Mouse (Mus musculus): ENCODE measurements at regions not wholly inside any gene's neighbourhood (a gene's known extent, or its start where the extent isn't known, plus 50 kb on each side); places are given as distances from the start of the nearest gene placed in this dataset.
A peak's percentile ranks its signal among the peaks of the same experiment; 100 is the strongest.

GRCm38 (mm10) chr19:30289721-30290120 is 57.0 kb downstream of the Mbl2 start:
- DNase-seq (ENCODE audit: low read depth, low spot score): no peak

DNA sequence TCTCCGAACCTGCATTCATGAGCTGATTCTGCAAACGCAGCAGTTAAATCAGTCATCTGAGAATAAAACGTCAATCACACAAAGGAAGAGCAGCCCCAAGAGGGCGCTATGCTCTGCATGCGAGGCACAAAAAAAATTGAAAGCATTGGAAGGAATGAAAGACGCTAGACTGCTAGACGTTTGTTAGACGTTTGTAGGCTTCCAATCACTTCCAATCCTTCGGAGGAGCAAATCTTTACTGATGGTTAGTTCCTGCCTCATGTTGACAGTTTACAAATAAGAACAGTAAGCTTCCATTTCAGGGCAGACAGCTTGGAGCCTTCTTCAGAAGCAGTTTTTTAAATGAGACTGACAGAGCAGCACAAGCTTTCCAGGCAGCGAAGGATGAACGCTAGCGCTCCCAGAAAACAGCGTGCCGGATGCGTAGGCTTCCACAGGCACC is 62.5 kb downstream of the Mbl2 start:
- peak; percentile 22 for DNase-seq (ENCODE audit: low read depth, low spot score)

DNA sequence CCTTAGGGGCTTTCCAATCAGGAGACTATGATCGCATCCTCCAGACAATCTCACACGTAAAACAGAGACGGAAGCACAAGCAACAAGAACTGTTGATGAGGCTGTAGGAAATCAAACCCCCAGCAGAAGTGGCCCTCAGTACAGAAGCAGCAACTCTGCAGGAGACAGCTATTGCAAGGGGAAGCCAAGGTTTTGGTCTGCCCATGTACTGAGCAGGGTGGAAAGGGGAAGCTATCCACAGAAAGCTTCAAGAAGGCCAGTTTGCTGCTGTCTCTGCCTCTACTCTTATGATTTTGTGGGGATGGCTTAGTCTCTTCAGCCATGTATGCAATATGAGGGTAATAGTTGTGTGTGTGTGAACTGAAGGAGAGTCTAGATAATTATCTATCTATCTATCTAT is 63.3 kb downstream of the Mbl2 start:
- no peak for DNase-seq (ENCODE audit: low read depth, low spot score)

DNA sequence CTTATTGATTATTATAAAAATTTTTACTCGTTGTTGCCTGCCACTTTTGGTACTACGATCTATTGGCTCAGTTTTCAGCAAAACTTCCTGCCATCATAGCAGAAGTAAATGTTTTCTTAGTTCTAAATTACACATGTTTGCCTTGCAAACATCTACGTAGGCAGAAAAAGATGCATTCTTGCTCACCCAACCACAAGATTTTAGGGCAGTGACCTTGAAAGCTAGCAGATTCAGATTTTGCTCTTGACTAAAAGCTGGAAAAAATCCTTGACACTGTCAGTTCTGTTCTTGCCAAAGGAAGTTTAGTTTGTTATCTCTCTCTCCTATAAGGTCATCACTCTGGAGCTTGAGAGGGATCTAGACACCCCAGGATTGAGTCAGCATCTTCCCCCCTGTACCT is 66.8 kb downstream of the Mbl2 start:
- DNase-seq (ENCODE audit: low read depth, low spot score): no peak

DNA sequence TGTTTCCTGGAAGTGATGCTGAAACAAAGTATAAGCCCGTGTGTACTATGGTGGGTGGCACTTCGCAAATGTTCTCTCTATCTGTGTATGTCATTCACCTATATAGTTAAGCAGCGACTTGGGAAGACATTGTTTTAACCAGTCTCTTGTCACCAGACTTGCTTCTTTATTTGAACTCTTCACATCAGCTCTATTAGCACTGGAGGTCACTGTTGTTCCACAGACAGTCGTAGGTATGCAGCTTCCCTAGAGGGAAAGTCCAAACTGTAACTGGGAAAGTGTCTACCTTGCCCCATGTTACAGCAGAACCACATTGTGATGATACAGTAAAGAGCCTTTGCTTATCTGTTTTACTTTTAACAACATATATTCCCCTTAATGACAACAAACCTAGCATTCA is 69.5 kb downstream of the Mbl2 start:
- no peak for DNase-seq (ENCODE audit: low read depth, low spot score)

- DNase-seq (ENCODE audit: low read depth, low spot score): no peak
Measured at GRCm38 (mm10) chr19:30306379-30306778, 73.6 kb downstream of the Mbl2 start.

GRCm38 (mm10) chr19:30306919-30307318 is 74.2 kb downstream of the Mbl2 start:
- DNase-seq (ENCODE audit: low read depth, low spot score): no peak

DNA sequence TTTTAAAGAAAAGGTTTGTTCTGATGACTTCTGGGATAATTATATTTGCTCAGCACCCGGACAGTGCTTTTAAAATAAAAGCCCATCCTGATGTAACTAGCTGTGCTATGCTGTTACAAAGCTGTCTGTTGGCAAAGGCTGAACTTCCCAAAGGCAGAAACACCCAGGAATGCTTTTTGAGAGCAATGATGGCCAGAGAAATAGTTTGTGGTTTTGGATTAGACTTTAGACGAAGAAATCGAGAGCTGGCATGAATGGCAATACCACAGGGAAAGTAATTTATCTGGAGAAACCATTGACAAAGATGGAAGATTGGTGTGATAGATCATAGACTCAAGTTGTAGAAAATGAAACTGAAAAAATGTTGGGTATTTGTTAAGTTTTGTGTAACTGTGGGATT is 84.6 kb downstream of the Mbl2 start:
- DNase-seq (ENCODE audit: low read depth, low spot score): no peak

GRCm38 (mm10) chr19:30327693-30328092 is 95.0 kb downstream of the Mbl2 start:
- no peak for DNase-seq (ENCODE audit: low read depth, low spot score)

DNA sequence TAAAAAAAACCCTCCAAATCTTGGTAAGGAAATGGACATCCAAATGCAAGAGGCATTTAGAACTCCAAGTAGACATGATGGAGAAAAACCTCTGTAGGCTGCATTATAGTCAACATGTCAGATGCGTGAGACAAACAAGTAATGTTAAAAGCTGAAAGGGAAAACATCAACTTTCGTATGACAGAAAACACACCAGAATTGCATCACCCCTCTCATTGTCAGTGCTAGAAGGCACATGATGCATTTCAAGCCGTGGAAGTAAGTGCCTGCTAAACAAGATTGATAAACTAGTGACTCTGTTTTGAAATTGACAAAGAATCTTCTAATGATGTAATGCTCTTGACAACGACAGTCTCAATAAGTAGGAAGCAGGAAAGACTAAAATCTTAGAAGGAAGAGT is 96.1 kb downstream of the Mbl2 start:
- no peak for DNase-seq (ENCODE audit: low read depth, low spot score)

- DNase-seq (ENCODE audit: low read depth, low spot score): no peak
Measured at GRCm38 (mm10) chr19:30330792-30331191, 98.0 kb downstream of the Mbl2 start.

GRCm38 (mm10) chr19:30331850-30332249 is 99.1 kb downstream of the Mbl2 start:
- DNase-seq (ENCODE audit: low read depth, low spot score): no peak

DNA sequence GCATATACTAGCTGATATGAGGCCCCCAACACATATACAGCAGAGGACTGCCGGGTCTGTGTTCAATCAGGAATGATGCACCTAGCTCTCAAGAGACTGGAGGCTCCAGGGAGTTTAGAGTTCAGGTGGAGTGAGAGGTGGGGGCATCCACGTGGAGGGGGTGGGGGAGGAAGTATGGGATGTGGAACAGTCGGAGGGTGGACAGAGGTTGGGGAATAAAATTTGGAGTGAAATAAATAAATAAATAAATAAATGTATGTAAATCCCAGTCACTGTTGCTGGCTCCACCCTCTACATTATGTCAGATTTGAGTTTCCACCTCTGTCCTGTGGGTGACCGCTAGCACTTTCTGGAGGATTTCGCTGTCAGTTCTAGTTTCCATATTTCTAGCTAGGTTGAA is 111.7 kb downstream of the Mbl2 start:
- no peak for DNase-seq (ENCODE audit: low read depth, low spot score)

DNA sequence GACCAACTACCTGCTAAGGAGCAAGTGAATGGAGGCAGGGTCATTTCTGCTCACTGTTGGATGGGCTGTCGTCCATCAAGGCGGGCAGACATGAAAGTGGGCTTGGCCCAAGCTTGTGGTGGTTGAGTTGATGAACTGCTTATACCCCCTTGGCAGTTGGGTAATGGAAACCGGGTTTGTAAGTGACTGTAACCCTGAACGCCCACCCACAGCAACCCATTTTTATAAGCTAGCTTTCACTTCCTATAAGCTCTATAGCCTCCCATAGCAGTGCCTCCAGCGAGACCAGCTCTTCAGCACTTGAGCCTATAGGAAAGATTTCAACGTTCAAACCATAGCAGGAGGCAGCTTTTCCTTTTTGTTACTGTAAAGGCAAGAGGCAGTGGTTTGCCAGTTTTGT is 116.2 kb downstream of the Mbl2 start:
- no peak for DNase-seq (ENCODE audit: low read depth, low spot score)

DNA sequence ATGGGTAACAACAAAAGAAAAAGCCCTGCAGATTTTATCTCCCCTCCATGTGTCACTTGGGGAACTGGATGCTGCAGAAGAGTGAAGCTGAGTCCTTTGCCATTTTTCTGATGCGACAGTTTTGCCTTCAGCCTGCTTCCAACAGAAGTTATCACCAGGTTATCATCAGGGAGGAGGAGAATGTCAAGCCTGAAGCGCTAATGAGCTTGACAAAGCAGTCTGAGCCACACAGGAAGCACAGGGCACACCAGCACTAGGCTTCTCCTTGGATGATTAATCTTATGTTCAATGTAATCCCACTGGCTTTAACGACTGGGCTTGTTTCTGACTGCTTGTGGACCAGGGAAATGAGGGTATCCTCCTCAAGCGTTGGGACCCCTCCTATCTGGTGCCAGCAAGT is 122.2 kb downstream of the Mbl2 start:
- no peak for DNase-seq (ENCODE audit: low read depth, low spot score)

DNA sequence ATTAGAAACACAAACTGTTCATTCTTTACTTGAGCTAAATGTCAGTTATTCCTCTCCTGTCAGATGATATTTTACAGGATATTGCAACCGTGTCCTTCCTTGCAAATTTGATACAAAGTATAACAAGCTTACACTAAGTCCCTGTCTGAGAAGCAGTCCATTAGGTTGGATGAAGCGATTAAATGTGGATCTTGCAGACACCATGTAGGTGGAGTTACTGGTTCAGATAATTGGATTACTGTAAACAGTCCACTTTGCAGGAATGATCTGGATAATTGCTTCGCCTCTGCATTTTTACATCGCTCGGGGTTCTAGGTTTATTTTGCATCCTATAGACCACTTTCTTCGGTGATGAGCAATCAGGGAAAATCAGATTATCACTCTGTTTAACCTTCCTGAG is 126.2 kb downstream of the Mbl2 start:
- no peak for DNase-seq (ENCODE audit: low read depth, low spot score)

GRCm38 (mm10) chr19:30371901-30372300 is 139.2 kb downstream of the Mbl2 start:
- no peak for DNase-seq (ENCODE audit: low read depth, low spot score)

DNA sequence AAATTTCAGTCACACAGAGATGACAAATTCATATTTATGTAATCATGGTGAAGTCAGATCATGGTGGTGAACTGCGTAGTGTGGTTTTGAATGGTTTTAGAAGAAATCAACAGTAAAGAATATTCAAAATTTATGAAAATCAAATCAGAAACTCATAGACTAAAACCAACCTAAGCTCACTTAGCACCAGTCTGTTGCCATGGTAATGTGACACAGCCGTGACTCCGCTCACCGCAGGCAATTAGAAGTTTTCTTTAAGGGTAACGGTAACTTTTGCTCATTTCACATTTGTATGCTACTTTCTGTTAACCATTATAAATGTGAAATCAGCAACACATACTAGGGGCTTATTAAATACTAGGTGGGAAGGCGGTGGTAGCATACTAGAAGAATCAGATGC is 147.0 kb downstream of the Mbl2 start:
- no peak for DNase-seq (ENCODE audit: low read depth, low spot score)

DNA sequence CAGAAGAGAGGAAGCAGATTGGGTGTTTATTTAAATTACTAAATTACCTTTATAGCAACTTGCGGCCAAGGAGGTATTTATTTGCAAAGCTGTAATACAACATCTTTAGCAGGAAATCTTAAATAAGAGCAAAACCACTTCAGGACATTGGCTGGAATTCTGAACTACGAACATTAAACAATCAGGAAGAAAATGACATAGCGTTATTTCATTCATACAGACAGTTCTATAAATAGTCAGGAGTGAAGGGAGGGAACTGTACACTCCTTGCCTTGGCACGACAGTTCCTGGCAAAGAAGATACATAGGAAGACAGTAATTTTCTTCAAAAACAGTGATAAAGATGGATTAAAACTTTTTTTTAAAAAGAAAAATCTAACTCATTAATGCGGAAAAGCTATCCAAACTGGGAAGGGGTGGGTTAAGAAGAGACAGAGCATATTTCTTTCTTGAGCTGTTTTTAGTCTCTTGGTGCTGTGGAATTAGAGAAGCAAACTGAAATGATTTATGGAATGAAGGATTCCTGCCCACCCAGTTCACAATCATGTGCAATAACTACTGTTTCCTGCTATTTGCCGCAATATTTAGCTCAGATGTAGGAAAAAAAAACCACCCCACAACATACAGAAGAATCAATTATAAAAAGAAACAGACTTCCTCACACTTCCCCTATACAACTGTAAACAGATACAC is 147.9 kb downstream of the Mbl2 start:
- no peak for DNase-seq (ENCODE audit: low read depth, low spot score)

GRCm38 (mm10) chr19:30393791-30394190 is 155.7 kb downstream of the Dkk1 start:
- DNase-seq (ENCODE audit: low read depth, low spot score): no peak

DNA sequence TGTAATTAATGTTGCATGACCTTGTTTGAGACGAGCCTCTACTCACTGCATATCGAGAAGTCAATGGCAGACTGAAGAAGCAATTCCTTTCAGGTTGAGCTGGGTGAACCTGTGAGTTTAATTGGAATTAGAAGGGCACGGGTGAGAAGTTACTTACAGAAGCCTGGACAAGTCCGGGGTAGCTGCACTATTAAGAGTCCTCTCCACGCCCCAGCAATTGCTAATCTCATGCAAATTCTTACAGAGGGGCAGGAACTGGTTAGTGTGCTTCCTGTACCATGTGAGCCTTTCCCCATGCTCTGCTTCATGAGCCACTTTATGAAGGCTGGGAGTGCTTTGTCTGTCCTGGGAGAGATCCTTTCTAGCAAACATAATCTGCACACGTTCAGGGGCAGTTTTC is 142.5 kb downstream of the Dkk1 start:
- DNase-seq (ENCODE audit: low read depth, low spot score): no peak

DNA sequence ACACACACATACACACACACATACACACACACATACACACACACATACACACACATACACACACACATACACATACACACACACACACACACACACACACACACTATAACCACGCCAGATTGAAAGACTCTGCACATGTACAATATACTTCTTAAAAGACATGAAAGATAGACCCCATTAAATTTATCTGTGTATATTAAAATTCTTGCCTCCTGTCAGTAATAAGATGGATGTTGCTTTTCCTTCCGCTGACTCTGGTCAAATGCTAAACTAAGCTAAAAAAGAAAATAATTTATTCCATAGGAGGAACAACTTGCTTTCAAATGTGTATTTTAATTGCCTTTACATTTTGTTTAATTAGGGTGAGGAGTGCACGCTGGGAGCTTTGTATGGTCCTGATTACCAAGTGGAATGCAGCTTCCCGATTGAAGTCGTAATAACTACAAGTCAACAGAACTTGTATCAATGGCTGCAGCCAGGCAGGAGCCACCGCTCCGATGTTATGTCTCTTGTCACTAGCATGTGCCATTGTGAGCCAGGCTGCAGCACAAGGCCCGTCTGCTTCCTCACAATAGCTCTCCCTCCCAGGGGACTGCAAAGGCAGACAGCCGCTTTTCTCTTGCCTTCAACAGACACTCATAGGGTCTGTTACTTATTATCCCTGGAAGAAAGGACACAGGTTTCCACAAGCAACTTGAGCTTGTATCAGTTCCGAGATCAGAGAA is 129.7 kb downstream of the Dkk1 start:
- DNase-seq (ENCODE audit: low read depth, low spot score): no peak

- no peak for DNase-seq (ENCODE audit: low read depth, low spot score)
Measured at GRCm38 (mm10) chr19:30425627-30426026, 123.8 kb downstream of the Dkk1 start.
